Mouse (Mus musculus) retina, postnatal 1 day (tissue): ENCODE measurements around the gene Ints12.

Experiments
- DNase-seq: peaks from one replicate; pipeline ENCODE4 v3.0.0-alpha.2; 2012

Gene Ints12

DNA sequence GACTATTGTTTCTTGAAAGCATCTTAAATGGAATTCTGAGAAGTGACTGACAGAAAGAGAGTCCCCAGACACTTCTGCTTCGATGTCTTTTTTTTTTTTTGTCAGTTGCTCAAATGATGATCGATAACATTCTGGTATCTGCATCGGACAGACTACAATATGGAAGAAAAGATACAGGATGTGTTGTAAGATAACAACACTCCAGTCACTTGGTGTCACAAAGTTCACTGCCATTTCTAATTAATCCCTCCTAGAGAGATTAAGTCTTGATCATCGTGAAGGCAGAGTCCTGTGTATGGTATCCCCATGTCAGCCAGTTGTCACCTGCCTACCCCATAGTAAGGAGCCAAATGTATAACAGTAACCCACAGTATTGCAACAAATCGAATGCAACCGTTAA, 60.0 kb downstream of the Ints12 start:
- DNase-seq: no peak

DNA sequence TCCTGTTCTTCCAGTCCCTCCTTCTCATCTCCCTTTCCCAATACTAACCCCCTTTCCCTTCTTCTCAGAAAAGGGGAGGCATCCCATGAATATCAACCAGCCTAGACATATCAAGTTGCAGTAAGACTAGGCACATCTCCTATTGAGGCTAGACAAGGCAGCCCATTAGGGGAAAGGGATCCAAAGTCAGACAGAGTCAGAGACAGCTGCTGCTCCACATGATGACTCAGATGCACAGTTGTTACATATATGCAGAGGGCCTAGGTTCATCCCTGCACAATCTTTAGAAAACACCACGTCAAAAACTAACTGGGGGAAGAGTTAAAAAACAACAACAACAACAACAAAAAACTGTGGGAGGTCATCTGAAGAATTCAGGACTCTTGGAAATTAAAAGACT, 61.2 kb downstream of the Ints12 start:
- DNase-seq: no peak

DNA sequence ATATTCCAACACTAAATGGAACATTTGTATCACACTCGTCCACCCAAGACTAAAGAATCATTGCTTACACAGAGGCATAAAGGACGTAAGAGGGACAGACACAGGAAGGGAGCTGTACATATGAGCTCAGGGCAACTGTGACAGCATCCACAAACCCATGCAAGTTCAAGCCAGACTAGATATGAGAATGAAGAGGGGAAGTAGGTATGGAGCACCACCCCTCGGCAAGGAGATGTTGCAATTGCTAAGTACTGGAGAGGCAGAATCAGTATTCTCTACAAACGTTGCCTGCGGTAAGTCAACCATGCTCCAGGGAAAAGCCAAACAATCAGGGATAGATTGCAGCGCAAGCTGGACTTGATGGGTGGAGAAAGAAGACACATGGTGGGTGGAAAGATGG, 62.0 kb downstream of the Ints12 start:
- no peak for DNase-seq

DNA sequence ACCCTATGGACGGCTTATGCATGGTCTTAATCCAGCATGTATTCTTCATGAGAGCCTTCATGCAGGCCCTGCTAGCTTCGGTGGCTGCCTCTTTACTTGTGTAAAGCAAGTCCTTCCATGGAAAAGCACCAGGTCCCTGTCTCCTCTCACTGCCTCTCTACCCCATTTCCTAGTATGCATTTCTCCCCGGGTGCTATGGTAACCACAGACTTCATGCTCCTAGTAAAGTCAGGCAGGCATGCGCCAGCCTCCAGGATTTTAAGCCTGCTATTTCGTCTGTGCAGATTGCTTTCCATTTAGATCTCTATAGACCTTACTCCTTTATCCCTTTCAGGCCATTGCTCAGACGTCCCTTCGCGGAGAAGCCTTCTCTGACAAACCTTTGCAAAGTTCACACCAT, 63.0 kb downstream of the Ints12 start:
- DNase-seq: no peak

DNA sequence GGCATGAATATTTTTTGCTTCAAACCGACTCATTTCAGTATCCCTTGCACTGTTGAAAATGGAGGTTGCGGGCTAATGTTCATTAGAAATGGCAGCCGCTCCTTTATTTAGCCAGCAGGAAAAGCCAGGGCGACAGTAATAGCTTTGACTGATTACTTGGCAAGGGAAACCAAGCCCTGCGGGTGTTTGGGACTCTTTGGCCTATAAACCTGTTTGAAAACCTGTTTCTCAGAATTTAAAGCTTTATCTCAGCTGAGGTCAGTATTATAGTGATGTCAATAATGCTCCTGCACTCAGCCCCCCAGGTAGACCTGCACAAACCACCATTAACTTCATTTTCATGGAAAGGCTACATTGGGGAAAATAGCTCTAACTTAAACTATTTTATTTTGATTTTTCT, 66.6 kb downstream of the Ints12 start:
- no peak for DNase-seq
